Mouse (Mus musculus) ovary, postnatal 10 days (tissue): ENCODE measurements around the gene E2f7.
"Not testable (repeated sequence)": the region's sequence is repeated elsewhere in the genome, so short reads cannot be mapped to it uniquely, and the experiment has no call there.

Experiments
- DNase-seq: peaks from one replicate; pipeline ENCODE4 v3.0.0; 2022; ENCODE audit warnings: low spot score

Gene E2f7

GRCm38 (mm10) chr10:110744686-110745639 is at the start of gene E2f7:
Gene E2f7, plus strand, starts transcription at chr10:110745439.
- peak; percentile 81 for DNase-seq

- no peak for DNase-seq
Measured at GRCm38 (mm10) chr10:110701276-110701675, 44.0 kb upstream of the E2f7 start.

- no peak for DNase-seq
Measured at GRCm38 (mm10) chr10:110705672-110706071, 39.6 kb upstream of the E2f7 start.

DNA sequence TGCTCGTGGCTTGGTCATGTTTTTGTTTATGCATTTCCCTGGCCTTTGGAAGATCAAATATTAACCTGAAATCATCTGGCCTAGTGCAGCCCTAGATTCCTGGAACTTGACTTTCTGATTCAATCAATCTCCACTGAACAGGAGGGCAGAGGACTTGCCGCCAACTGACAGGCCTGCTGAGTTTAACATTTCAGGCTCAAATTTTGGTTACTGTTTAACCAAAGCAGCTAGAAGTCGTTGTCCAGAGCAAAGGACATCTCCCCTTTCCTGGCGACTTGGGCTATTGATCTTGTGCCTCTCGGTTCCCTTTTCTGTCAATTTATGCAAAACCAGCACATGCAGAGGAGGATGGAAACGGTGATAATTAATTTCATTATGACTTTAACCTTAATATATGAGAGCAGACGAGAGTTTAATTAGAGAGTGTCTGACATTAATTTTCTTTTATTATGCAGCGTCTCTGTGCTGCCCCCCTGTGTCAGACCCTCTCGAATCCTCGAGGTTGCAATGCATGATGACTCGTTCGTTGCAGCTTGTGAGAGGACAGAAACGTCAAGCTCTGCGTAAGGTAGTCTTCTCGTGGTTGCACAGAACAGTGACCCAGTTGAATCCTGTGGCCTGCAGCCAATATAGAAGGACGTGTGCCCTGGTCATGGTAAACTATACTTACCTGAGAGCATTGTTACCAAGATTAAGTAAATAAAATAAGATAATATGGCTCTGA is 37.7 kb upstream of the E2f7 start:
- DNase-seq, result no peak

GRCm38 (mm10) chr10:110716887-110717286 is 28.4 kb upstream of the E2f7 start:
- no peak for DNase-seq

GRCm38 (mm10) chr10:110726431-110726830 is 18.8 kb upstream of the E2f7 start:
- DNase-seq, result no peak

- DNase-seq, result peak; percentile 10
Measured at GRCm38 (mm10) chr10:110727816-110728215, 17.4 kb upstream of the E2f7 start.

DNA sequence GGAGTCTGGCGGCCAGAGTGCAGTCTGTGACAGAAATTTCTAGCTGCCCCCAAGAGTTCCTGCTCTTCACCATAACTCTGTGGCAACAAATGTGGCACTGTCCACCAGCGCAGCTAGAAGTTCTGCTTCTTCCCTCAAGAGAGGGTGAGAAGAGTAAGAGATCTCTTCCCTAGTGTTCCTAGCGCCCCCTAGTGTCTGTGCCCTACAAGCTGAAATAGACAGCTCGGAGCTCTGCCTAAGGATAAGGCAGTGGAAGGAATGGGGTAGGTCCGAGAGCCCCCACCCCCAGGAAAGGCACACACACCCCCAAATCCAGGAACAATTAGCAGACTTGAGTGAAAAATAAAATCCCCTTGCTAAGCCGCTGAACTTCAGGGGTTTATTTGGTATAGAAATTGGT is 11.9 kb upstream of the E2f7 start:
- peak; percentile 18 for DNase-seq

- DNase-seq, result no peak
Measured at GRCm38 (mm10) chr10:110743701-110744100, 1.5 kb upstream of the E2f7 start.

DNA sequence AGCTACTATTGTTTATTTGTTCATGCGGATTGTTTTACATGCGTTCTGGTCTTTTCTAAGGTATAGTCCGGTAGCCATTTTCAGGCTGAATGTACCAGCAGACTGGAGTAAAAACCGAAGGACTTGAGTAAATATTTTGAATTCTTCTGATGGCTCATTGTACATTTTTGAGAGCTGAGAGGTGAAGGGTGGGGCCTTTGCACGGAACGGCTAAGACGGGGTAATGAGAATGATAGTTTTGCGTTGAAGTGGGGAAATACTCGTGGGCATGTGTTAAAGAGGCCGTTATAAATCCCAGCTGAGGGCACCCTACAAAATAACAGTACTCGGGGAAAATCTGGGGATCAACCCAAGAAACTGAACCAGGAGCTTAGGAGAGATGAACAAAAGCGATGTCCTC is 1.1 kb upstream of the E2f7 start:
- no peak for DNase-seq

DNA sequence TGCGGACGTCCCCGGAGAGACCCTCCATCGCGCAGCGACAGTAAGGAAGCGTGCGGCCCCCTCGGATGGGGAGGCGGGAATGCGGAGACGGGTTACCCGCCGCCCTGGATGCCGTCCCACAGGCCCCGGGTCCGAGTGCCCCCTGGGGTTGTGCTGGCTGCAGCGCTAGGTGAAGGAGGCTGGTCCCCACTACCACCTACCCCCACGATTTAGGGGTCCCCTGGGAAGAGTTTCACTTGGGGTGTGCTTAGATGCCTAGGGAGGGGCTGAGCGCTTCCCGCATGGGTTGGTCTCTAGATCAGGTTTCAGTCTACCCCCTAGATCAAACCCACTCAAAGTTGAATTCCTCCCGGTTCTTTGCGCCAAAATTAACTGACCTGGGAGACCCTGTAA is 397 bp downstream of the E2f7 start:
- no peak for DNase-seq

DNA sequence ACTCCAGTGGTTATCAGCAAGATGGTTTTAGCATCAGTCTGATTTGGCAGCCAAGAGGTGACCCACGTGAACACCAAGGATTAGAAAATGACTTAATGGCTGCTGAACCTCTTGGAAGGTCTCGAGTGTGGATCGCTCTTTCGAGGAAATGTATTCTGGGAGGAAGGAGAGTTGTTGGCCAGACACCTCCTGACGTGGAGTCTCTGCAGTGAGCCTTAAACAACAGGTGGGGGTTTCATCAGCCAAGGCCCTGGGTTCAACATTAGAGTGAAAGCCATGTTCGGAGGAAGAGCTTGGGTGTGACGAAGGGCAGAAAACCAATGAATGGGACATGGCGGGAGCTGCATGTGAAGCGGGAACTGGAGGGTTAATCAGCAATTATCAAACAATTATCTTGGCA is 3.8 kb downstream of the E2f7 start:
- DNase-seq, result no peak

GRCm38 (mm10) chr10:110749510-110750305 is 4.5 kb downstream of the E2f7 start:
- no peak for DNase-seq

DNA sequence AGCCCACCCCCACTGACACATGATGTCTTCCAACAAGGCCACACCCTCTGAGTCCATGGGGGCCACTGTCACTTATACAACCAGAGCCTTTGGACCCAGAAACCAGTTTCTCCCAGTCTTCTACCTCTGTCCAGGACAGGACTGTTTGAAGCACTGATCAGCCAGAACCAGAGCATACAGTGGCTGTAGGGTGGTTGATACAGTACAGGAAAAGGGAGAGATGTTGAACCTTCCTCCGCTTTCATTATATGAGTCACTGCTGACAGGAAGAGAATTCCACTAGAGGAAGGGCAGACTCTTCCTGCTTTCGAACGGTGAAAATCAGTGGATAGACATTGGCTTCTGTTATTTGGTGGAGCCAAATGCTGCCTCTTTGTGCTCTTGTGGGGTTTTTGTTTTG is 7.6 kb downstream of the E2f7 start:
- DNase-seq, result no peak

GRCm38 (mm10) chr10:110755556-110755955 is 10.3 kb downstream of the E2f7 start:
- no peak for DNase-seq

GRCm38 (mm10) chr10:110756271-110756793 is 11.1 kb downstream of the E2f7 start:
- DNase-seq, result no peak

GRCm38 (mm10) chr10:110760552-110760951 is 15.3 kb downstream of the E2f7 start:
- DNase-seq, result not testable (repeated sequence)

DNA sequence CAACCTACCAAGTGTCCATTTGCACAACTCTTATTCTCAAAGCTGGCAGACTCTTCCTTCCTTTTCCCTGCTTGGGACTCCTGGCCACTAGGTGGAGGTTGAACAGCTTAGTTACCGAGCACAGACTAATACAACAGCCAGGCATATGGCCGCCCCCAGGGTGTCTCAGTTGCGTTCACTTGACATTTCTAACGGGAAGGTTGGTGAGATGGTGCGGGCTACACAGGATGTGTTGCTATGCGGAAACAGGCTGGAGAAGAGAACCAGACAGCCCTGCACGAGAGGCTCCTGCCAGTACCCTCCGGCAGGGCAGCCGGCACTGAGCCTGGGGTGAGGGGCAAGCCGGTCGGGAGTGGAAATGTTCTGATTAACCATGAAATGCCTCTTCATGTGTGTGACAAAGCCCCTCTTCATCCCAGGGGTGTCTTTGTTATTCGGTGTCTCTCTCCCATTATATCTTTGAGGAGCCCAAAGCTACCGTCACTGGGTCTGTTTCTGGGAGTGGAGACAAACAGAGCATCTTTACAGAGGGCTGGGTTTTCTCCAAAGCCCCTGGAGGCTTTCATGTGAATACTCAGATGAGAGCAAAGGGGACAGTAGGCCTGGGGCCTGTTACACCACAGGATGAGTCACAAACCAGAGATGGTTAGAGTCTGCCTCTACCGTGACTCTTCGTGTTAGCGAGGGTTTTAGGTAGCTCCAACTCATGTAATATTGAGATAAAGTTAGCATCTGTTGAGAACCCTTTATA is 17.1 kb downstream of the E2f7 start:
- DNase-seq, result no peak

GRCm38 (mm10) chr10:110763416-110763815 is 18.2 kb downstream of the E2f7 start:
- no peak for DNase-seq

DNA sequence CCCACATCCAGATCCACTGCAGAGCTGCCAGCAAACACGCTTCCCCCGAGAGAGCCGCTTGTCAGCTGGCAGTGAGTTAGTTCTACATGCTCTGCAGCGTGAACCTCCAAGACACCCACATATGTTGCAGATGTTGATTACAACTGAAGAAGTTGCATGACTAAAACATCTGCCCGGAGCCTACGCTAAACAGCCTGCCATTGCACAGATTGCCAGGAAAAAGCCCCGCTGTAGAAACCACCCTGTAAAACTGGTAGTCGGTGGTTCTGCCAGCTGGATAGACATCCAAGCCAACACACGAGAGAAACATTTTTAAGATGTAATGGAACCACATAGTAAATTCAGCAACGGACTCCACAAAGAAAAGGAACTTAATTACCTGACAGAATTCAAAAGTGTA is 24.3 kb downstream of the E2f7 start:
- DNase-seq, result no peak

- no peak for DNase-seq
Measured at GRCm38 (mm10) chr10:110773201-110773600, 28.0 kb downstream of the E2f7 start.
